Mouse (Mus musculus) embryonic facial prominence, embryonic 13.5 days (tissue): ENCODE measurements at regions not wholly inside any gene's neighbourhood (a gene's known extent, or its start where the extent isn't known, plus 50 kb on each side); places are given as distances from the start of the nearest gene placed in this dataset.

Experiments
- ATAC-seq: fragments of 200-750 bp; cut with Nextera tagmentation; 2 replicates; pipeline ENCODE4 v1.8.0; 2017; ENCODE audit warnings: low read depth; ENCODE audit not compliant: insufficient number of reproducible peaks, insufficient read depth, low FRiP score, low TSS enrichment
- H3K27ac ChIP-seq: fragments of 300-500 bp; sonication (generic); 2 replicates; pipeline ENCODE4 v1.5.1; 2015; ENCODE audit warnings: moderate library complexity, mild to moderate bottlenecking, inconsistent platforms
- H3K27me3 ChIP-seq: fragments of 300-500 bp; sonication (generic); 2 replicates; pipeline ENCODE4 v1.6.1; 2015; ENCODE audit warnings: mild to moderate bottlenecking, inconsistent platforms
- H3K36me3 ChIP-seq: fragments of 300-500 bp; sonication (generic); 2 replicates; pipeline ENCODE4 v1.6.1; 2015; ENCODE audit warnings: mild to moderate bottlenecking, inconsistent platforms
- H3K4me1 ChIP-seq: fragments of 300-500 bp; sonication (generic); 2 replicates; pipeline ENCODE4 v1.6.1; 2015; ENCODE audit warnings: inconsistent platforms
- H3K4me2 ChIP-seq: fragments of 300-500 bp; sonication (generic); 2 replicates; pipeline ENCODE4 v1.6.1; 2015; ENCODE audit warnings: moderate library complexity, mild to moderate bottlenecking, inconsistent platforms
- H3K4me3 ChIP-seq: fragments of 300-500 bp; sonication (generic); 2 replicates; pipeline ENCODE4 v1.5.1; 2015; ENCODE audit warnings: mild to moderate bottlenecking, inconsistent platforms
- H3K9ac ChIP-seq: fragments of 300-500 bp; sonication (generic); 2 replicates; pipeline ENCODE4 v1.6.1; 2015; ENCODE audit warnings: mild to moderate bottlenecking, inconsistent platforms
- H3K9me3 ChIP-seq: fragments of 300-500 bp; sonication (generic); 2 replicates; pipeline ENCODE4 v1.6.1; 2016; ENCODE audit warnings: inconsistent platforms
- WGBS: fragments of 180-500 bp; shearing (Covaris S2); methylation state at CpG from one replicate; pipeline ENCODE4 v1.1.7; 2015; ENCODE audit warnings: mixed read lengths; 5-methylcytosine and 5-hydroxymethylcytosine counted together

DNA sequence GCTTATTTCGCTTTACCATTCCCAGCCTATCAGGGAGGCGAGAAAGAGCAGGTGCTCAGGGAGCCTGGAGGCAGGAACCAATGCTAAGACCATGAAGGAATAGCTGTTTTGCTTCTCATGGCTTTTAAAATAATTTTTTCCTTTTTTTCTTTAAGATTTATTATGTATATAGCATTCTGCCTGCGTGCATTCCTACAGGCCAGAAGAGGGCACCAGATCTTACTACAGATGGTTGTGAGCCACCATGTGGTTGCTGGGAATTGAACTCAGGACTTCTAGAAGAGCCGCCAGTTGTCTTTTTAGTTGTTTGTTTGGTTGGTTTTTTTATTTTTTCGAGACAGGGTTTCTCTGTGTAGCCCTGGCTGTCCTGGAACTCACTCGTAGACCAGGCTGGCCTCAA lies 113.6 kb upstream of the Armc2 start:
- H3K4me3 ChIP-seq = no peak overlapping the region
- no peaks in the 10 kb centered on the region for H3K27me3 ChIP-seq
- no peak for ATAC-seq
- H3K9me3 ChIP-seq = 0 out of 2 replicates have a peak, but pooled peaks cover 2% of the 10 kb centered on the region
- H3K36me3 ChIP-seq = no peaks in the 10 kb centered on the region
- no peaks in the 10 kb centered on the region for H3K4me1 ChIP-seq
- no peak overlapping the region for H3K9ac ChIP-seq
- no peak overlapping the region for H3K4me2 ChIP-seq
- no peak overlapping the region for H3K27ac ChIP-seq
- 89% methylated on average over 6 of the region's 6 CpGs for WGBS

- Histone ChIP-seq H3K4me3 (no peak overlapping the region), H3K9ac (no peak overlapping the region), H3K9me3 (0 out of 2 replicates have a peak, but pooled peaks cover 2% of the 10 kb centered on the region), H3K4me1 (no peaks in the 10 kb centered on the region), H3K27ac (no peak overlapping the region), H3K36me3 (no peaks in the 10 kb centered on the region), H3K4me2 (no peak overlapping the region), H3K27me3 (no peaks in the 10 kb centered on the region)
- 71% methylated on average over 2 of the region's 2 CpGs for WGBS
- no peak for ATAC-seq
These were observed 113.1 kb upstream of the Armc2 start for GRCm38 (mm10) chr10:42131298-42131697.

DNA sequence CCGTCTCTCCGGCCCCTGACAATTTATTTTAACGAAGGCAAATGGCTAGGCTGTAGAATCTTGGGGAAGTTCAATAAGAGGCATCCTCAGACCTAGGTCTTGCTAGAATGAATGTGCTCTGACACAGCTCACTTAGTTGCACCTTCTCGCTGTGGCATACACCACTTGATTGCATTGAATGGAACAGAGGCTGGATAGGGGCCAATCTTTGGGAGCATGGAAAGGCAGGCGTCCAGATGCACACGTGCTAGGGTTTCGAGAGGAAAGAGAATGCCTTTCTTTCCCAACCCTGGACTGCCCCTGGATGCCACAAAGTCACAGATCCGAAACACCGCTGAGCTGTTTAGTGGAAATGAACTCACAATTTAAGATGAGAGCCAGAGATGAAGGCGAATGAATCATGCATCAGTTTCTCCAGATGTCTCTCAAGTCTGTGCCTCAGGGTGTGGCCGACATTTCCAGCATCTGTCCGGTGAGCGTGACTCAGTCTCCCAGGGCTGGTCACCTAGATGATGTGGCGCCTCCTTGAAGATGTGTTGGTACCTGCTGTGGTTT lies 109.7 kb upstream of the Armc2 start:
- ATAC-seq = no peak
- Histone ChIP-seq H3K36me3 (no peaks in the 10 kb centered on the region), H3K27ac (no peak overlapping the region), H3K4me2 (no peak overlapping the region), H3K27me3 (no peaks in the 10 kb centered on the region), H3K4me3 (no peak overlapping the region), H3K9ac (no peak overlapping the region), H3K9me3 (0 out of 2 replicates have a peak, but pooled peaks cover under 1% of the 10 kb centered on the region), H3K4me1 (peaks cover 5% of the 10 kb centered on the region)
- 79% methylated on average over 14 of the region's 14 CpGs for WGBS

DNA sequence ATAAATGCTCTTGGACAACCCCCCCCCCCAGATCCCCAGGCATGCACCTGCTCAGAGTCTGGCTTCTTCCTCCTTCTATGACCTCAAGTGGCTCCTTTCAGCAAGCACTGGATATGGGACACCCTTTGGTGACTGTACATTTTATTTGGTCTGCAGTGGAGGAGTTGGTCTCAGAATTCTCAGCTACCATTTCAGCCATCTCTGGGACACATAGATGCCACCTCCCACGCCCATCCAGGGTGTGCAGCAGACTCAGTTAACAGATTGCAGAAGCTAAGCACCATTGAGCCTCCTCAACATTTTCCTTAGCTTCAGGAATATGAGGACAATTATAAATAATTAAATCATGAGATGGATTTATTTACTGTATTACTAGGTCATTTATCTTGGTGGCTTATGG lies 108.6 kb upstream of the Armc2 start:
- Histone ChIP-seq H3K9me3 (no peaks in the 10 kb centered on the region), H3K27ac (no peak overlapping the region), H3K4me3 (no peak overlapping the region), H3K4me1 (peaks cover 15% of the 10 kb centered on the region), H3K36me3 (no peaks in the 10 kb centered on the region), H3K4me2 (no peak overlapping the region), H3K9ac (no peak overlapping the region), H3K27me3 (no peaks in the 10 kb centered on the region)
- WGBS = 82% methylated on average over 1 of the region's 1 CpGs
- ATAC-seq = no peak

GRCm38 (mm10) chr10:42122768-42123635 lies 104.8 kb upstream of the Armc2 start:
- Histone ChIP-seq H3K9me3 (no peaks in the 10 kb centered on the region), H3K4me3 (no peak overlapping the region), H3K4me1 (peaks cover 34% of the 10 kb centered on the region), H3K36me3 (no peaks in the 10 kb centered on the region), H3K27ac (peak overlapping the region; percentile 74), H3K9ac (no peak overlapping the region), H3K27me3 (no peaks in the 10 kb centered on the region), H3K4me2 (no peak overlapping the region)
- 36% methylated on average over 7 of the region's 7 CpGs for WGBS
- peak; percentile 78; the same call in 1 of the 2 replicates for ATAC-seq

DNA sequence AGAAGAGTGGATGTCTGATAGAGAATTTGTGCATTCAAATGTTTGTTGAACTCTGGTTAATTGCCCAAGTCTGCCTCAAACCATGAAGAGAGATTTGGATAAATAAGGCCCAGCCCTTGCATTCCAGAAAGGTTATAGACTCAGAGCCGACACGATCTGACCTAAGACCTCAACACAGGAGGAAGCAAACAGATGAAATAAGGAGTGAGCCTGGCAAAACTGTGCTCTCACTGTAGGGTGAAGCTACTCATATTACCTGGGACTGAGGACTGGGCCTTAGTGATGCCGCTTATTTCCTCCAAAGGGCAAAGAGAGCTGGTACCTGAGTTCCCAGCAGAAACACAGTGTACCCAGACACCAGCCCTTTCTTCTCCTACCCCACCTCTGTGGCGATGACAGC lies 103.7 kb upstream of the Armc2 start:
- peak overlapping the region; percentile 74 for H3K27ac ChIP-seq
- no peak for ATAC-seq
- 38% methylated on average over 4 of the region's 4 CpGs for WGBS

GRCm38 (mm10) chr10:42119326-42119725 lies 101.1 kb upstream of the Armc2 start:
- ATAC-seq = no peak
- H3K4me2 ChIP-seq = no peak overlapping the region
- H3K4me1 ChIP-seq = peaks cover 38% of the 10 kb centered on the region
- no peak overlapping the region for H3K4me3 ChIP-seq
- no peak overlapping the region for H3K9ac ChIP-seq
- no peaks in the 10 kb centered on the region for H3K27me3 ChIP-seq
- no peaks in the 10 kb centered on the region for H3K36me3 ChIP-seq
- H3K9me3 ChIP-seq = no peaks in the 10 kb centered on the region
- 51% methylated on average over 12 of the region's 12 CpGs for WGBS
- H3K27ac ChIP-seq = peak overlapping the region; percentile 68

More for the DNA sequence above, 103.7 kb upstream of the Armc2 start:
- H3K27me3 ChIP-seq = no peaks in the 10 kb centered on the region
- no peak overlapping the region for H3K4me2 ChIP-seq
- no peak overlapping the region for H3K4me3 ChIP-seq
- H3K4me1 ChIP-seq = peaks cover 34% of the 10 kb centered on the region
- H3K36me3 ChIP-seq = no peaks in the 10 kb centered on the region
- H3K9ac ChIP-seq = no peak overlapping the region
- H3K9me3 ChIP-seq = no peaks in the 10 kb centered on the region

DNA sequence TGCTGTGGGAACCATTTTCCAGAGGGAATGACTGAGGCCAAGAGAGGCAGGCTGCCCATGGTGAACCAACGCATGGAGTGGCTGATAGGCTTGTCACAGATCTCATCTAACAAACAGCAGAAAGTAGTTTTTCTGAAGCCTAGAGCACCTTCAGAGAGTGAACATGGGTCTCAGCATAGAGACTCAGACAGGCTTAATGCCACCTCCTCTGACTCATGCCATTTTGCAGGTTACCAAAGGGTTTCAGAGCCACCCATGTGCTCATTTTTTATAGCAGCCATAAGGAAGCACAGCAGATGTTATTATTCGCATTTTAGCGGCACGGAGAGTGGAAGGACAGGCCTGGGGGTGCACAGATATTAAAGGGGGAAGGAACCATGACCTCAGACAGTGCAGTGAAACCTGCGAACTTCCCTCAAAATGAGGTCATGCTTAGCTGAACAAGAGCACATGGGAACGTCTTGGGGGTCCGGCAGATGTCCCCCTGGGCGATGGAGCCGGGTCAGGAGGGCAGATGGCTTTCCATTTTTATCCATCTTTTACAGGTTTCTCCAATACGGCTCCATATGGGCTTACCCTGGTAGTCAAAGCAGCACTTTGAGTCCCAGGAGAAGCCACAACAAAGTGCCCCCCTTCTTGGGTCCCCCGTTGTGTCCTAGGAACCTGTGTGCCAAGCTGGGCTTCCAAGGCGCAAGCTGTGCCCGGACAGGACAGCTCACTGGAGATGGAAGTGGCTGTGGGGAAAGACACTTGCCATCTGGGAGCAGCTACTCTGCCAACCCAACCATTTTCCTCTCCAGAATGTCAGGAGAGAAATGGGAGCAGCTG lies 100.3 kb upstream of the Armc2 start:
- Histone ChIP-seq H3K4me2 (0 out of 2 replicates have a peak overlapping the region, but pooled peaks have one; percentile 16), H3K4me3 (no peak overlapping the region), H3K9ac (no peak overlapping the region), H3K36me3 (no peaks in the 10 kb centered on the region), H3K9me3 (no peaks in the 10 kb centered on the region), H3K27ac (peak overlapping the region; percentile 68), H3K27me3 (no peaks in the 10 kb centered on the region), H3K4me1 (peaks cover 37% of the 10 kb centered on the region)
- no peak for ATAC-seq
- 73% methylated on average over 13 of the region's 13 CpGs for WGBS

GRCm38 (mm10) chr10:42117523-42117922 lies 99.3 kb upstream of the Armc2 start:
- Histone ChIP-seq H3K27ac (no peak overlapping the region), H3K9ac (no peak overlapping the region), H3K9me3 (no peaks in the 10 kb centered on the region), H3K4me1 (peaks cover 28% of the 10 kb centered on the region), H3K4me2 (no peak overlapping the region), H3K4me3 (no peak overlapping the region), H3K27me3 (no peaks in the 10 kb centered on the region), H3K36me3 (no peaks in the 10 kb centered on the region)
- 90% methylated on average over 5 of the region's 5 CpGs for WGBS
- no peak for ATAC-seq

GRCm38 (mm10) chr10:42115920-42116298 lies 97.7 kb upstream of the Armc2 start:
- ATAC-seq = no peak
- no peak overlapping the region for H3K4me2 ChIP-seq
- H3K4me1 ChIP-seq = peaks cover 18% of the 10 kb centered on the region
- H3K36me3 ChIP-seq = no peaks in the 10 kb centered on the region
- no peak overlapping the region for H3K27ac ChIP-seq
- H3K27me3 ChIP-seq = no peaks in the 10 kb centered on the region
- WGBS = 77% methylated on average over 4 of the region's 4 CpGs
- H3K4me3 ChIP-seq = no peak overlapping the region
- no peak overlapping the region for H3K9ac ChIP-seq
- no peaks in the 10 kb centered on the region for H3K9me3 ChIP-seq

GRCm38 (mm10) chr10:42115224-42115919 lies 97.1 kb upstream of the Armc2 start:
- H3K27ac ChIP-seq = no peak overlapping the region
- no peaks in the 10 kb centered on the region for H3K9me3 ChIP-seq
- H3K4me1 ChIP-seq = peaks cover 17% of the 10 kb centered on the region
- H3K4me2 ChIP-seq = no peak overlapping the region
- no peak for ATAC-seq
- WGBS = 81% methylated on average over 4 of the region's 4 CpGs
- no peaks in the 10 kb centered on the region for H3K27me3 ChIP-seq
- no peaks in the 10 kb centered on the region for H3K36me3 ChIP-seq
- no peak overlapping the region for H3K9ac ChIP-seq
- H3K4me3 ChIP-seq = no peak overlapping the region
